Mouse (Mus musculus) effector memory CD4-positive, alpha-beta T cell, adult 5 months (primary cell): ENCODE results near the gene Trim45. TPM values are rescaled to one million over a fixed set of nuclear protein-coding genes. Genes with fewer than 3 reads are reported as not detected.

Experiments
- polyA plus RNA-seq: library from polyadenylated mRNA; unstranded; fragments of 100-300 nt; shearing (Covaris generic); gene quantifications from one replicate; pipeline ENCODE4 v1.2.1, GENCODE M21; 2017

Gene Trim45
- polyA plus RNA-seq: 0.20 TPM

GRCm38 (mm10) chr3:100921825-100922505 is at the start of gene Trim45:
TSS of gene Trim45 (plus strand) at chr3:100922202.

GRCm38 (mm10) chr3:100969176-100969917 is 47.3 kb downstream of the Trim45 start, which contains the start of gene Ttf2:
TSS of gene Ttf2 (minus strand) at chr3:100969663.

Other genes with a start within 250 kb of the Trim45 start
- gene Man1a2, start 236.7 kb upstream of the Trim45 start, polyA plus RNA-seq: 115 TPM
- gene Vtcn1, start 96.7 kb upstream of the Trim45 start, polyA plus RNA-seq: not detected
- gene Ttf2, start 47.5 kb downstream of the Trim45 start, polyA plus RNA-seq: 7.4 TPM
- gene Cd101, start 107.4 kb downstream of the Trim45 start, polyA plus RNA-seq: 15.5 TPM
- gene Ptgfrn, start 188.1 kb downstream of the Trim45 start, polyA plus RNA-seq: 1.3 TPM